Mouse (Mus musculus): ENCODE data around the gene Bach2.

The Bach2 gene

DNA sequence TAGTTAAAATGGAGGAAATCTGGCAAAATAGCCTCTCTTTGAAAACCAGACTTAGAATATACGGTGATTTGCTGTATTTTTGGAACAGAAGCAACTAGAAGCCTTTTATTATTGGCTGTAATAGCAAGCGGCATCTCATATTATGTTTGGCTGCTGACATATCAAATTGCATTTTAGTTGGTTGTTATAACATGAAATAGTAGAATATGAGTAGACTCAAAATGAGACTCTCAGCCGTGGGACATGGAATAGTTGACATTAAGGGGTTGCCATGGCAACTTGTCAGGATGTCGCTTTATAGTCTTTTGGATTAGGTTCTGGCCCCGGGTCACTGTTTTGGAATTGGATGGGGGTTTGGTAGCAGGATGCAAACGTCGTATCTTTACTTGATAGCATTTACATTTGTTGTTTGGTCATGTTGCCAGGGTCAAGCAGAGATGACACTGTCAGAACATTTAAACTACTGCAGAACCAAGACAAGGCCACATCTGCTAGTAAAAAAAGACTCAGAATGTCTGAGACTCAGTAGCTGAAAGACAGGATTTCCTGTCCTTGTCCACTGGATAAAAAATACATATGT, 55.2 kb downstream of the Bach2 start:
- DNase-seq (ENCODE audit: low read depth, low spot score) = no peak

DNA sequence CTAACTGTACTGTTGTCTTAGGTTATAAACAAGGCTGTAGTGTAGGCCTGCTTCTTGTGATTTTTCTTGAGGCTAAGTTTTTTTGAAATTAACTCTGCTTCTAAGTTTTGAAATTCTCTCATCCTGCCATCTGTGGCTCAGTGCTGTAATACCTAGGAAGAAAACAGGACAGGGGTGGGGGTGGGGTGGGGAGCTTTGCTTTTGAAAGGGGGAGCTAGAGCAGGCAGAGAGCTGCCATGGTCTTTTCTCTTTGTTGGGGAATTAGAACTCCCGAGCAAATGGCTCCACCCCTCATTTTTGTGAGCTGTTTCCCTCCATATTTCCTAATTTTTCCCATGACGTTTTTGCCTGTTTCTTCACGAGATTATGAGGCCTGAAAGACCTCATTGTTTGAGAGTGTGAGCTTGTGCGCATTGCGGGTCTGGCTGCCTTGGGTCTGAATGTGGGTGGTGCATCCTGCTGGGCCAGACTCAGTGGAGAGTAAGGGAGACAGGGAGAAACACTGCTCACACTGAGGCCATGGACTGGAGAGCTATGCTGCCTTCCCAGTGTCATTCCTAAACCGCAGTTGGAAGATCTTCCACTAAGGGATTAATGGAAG, 58.6 kb downstream of the Bach2 start:
- DNase-seq (ENCODE audit: low read depth, low spot score) = no peak

DNA sequence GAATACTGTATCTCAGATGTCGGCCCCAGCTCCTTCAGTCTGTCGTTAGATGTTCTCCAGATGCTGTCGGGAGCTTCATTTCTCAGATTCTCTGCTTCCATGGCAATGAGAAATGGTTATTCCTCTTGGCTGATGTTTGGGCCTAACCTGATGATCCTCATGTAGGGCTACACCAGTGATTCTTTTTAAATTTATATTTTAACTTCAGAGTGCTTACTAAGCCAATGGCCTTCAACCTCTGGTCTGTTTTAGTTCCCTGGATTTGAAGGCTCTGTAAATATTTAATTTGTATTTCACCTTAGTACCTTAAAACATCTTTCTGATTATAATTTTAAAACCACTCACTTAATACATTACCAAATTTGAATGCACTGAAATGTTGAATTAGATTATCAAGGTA, 60.6 kb downstream of the Bach2 start:
- no peak for DNase-seq (ENCODE audit: low read depth, low spot score)

DNA sequence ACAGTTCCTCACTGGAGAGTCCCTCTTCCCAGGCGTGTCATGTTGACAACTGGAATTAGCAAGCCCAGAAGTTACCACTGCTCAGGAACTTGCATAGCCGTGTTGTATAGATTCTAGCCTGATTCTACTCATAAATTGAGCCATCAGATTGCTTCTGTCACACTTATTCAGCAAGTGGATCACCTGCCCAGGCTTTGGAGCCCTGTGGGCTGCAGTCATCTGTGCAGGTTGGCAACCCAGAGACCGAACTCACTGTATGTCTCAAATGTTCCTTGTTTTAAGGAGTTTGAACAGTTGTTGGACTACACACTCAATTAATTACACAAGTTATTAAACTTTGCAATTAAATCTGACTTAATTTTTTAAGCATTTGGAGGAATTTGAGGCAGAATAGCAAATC, 61.4 kb downstream of the Bach2 start:
- no peak for DNase-seq (ENCODE audit: low read depth, low spot score)

DNA sequence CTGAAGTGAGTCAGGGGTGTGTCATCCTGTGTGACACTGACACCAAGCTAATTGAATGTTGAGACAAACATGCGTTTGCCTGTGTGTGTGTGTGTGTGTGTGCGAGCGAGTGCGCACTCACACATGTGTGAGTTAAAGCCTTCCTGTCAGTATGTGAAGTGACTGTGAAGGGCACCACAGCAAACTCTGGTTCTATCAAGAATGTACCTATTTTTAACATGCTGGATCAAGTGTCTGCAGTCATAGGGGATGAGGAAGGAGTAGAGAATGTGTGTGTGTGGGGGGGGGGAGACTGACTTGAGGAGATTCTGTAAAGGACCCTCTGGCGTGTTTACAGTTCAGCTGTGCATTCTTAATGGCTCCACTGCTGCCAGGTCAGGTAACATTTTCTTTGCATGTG, 64.1 kb downstream of the Bach2 start:
- no peak for DNase-seq (ENCODE audit: low read depth, low spot score)

DNA sequence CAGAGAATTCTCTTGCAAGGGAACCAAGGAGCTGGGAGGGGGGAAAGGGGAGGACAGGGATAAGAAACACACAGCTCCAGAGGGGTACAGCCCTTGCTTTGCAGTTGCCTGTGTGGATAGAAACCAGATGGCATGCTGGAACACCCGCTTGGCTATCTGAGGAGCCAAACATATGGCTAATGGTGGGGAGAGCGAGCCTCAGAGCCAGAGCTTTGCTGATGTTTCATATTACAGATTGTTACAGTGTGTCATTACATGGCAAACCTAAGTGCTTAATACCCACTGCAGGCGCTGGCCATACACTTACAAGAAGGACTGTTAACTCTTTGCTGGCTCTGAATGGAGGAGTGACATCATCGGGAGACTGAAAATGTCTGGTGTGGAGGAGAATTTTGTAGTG, 64.5 kb downstream of the Bach2 start:
- peak; percentile 87 for DNase-seq (ENCODE audit: low read depth, low spot score)

DNA sequence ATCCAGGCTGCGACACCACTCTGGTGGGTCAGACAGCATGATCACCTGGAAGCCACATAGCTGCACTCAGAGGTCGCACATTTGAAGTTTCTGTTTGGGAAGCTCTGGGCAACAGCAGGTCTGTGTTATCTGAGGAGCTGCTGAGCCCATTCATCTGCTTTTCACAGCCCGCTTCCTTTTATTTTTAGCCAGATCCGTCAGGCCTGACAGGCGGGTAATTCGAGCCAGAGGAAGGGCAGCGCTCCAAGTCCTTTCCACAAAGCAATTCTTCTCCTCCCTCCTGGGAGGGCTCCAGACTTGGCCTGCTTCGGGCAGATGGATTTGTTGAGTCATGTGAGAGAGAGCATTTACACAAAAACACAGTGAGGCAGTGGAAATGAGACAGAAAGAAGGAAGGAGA, 65.1 kb downstream of the Bach2 start:
- DNase-seq (ENCODE audit: low read depth, low spot score) = peak; percentile 93

DNA sequence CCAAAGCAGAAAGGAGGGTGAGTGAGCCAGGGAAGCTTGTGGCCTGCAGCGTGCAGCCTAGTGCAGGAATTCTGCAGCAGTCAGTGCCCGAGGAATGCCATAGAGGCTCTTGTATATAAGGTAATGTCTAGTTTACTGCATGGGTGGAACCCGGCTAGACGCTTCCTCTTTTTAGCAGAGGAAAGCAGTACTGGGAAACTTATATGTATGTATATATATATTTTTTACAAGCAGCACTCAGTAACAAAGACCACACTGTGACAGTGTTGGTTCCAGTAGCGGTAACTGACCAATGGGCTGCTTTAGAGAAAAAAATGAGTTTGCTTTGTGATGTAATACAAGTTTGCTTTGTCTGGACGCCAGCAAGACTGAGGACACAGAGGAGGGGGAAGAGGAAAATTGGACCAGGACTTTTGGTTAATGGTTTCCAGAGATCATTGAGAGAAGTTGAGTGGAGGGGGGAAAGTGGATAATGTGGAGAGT, 65.7 kb downstream of the Bach2 start:
- DNase-seq (ENCODE audit: low read depth, low spot score) = no peak

DNA sequence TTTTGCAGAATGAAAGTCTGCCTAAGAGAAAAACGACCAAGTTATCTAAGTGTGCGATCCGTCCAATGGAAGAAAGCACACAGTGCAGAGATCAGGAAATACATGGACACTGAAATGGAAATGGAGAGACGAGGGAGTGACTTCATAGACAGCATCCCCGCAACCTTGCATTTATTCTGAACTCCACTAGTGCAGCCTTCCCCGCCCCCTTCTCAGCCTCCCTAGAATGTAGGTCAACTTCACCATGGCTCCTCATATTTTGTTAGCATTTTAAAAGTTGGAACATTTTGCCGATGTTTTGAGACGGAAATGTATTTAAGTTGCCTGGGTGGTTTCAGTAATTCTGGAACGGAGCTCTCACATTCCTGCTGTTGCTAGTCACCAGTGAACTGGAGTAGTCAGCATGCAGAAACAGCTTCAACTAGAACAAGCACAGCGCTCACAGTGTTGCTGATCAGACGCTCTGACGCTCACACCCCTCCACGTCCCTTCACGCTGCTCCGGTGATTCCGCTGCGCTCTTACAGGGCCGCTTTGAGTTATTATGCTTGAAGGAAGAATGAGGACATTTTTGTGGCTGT, 66.5 kb downstream of the Bach2 start:
- no peak for DNase-seq (ENCODE audit: low read depth, low spot score)

DNA sequence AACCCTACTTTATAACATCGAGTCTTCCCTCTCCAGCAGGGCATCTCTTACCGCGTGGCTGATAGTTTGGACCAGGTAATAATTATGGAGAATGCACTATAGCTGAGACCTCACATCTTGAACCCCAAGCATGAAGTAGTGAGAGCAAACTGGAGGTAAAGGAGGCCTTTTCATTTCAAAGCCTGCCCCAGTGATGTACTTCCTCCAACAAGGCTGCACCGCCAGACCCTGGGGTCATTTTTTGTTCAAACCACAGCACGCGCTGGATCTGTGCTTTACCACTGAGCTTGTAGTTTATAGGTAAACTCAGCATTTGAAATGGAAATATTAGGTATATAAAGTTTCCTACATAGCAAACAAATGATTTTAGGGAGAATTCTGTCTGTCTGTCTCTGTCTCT, 67.1 kb downstream of the Bach2 start:
- DNase-seq (ENCODE audit: low read depth, low spot score) = no peak

DNA sequence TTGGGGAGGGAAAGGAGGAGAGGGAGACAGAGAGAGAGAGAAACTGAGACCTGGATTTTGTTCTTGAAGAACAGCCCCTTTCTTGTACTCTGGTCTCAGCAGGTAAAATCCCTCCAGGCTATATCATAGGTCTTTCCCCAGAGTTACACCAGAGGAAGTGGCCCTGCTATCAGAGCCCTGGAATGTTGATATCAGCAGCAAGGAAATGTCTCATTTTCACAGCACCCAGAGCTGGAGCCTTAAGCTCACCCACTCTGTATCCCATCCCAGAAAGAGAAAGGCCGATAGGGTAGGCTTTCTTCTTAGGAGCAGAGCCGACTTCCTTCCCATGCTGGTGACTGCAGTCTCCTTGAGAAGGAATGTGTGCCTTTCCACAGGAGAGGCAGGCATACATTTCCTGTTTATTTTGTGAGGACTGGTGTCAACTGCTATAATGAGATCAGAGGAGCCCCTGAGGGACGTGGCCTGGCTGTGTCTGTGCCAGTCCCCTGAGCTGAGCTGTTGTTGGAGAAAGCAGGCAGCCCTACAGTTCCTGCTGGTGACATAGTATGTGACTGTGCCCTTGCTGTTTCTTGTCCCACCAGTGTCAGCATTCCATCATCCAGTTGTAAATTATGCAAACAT, 67.7 kb downstream of the Bach2 start:
- no peak for DNase-seq (ENCODE audit: low read depth, low spot score)

DNA sequence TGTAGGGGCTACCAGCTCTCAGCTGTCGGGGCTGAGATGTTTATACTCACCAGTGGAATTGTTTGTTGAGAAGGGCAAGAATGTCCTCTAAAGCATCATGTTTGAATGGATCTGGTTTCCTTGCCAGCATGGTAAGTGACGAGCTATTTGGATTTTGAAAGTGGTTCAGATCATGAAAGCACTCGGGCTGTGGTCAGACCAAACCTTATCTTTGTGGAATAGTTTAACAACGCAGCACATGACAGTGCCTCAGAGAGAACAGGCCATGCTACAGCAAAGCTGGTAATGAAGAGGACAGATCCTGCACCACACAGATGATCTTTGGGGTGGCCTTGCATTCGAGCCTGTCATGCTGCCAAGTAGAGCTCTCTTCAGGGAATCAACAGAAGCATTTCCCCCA, 68.6 kb downstream of the Bach2 start:
- no peak for DNase-seq (ENCODE audit: low read depth, low spot score)

DNA sequence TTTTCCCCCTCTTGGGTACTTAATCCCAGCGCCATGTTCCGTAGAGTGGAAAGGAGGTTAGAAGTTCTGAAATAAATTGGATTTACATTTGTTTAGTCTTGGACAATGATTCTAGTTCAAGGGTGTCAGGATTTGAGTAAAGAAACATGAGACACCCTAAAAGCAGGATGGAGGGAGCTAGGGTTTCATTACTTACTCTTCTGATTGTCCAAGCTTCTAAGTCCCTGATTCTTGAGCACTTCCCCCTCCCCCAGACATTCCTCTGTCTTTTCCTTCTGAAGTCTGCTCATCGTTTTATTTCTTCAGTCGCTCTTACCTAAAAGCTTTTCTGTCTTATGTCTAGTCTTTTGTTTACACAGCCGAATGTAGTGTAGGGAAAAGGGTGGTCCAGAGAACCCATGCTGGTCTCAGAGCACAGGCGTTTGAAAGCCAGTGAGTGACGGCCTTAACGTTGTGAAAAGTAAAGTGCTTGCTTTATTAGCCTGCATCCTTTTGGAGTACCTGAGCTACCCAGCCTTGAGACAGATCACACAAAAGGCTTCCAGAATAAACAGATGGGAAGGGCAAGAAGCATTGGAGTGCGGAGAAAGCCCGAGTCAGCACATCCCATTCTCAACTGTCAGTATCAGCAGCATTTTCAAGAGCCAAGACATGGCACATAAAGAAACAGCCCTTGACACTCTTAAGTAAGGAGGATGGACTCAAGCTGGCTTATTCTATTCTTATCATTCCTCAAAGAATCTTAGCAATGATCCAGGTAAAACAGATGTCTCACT, 73.8 kb downstream of the Bach2 start:
- no peak for DNase-seq (ENCODE audit: low read depth, low spot score)

DNA sequence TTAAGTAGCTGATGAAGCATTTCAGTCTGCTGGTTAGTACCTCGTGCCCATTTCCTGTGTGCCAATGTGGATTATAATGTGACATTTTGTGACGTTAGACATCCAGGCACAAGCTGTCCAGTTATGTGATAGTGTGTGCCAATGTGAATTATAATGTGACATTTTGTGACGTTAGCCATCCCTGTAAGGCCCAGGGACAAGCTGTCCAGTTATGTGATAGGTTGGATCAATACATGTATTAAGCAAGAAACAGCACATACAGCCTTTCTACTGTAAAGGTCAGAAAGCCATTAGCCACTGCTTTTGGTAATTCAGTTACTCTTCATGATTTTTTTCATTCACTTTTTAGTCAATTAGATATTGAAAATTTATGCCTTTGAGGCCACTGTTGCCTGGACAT, 76.3 kb downstream of the Bach2 start:
- no peak for DNase-seq (ENCODE audit: low read depth, low spot score)

DNA sequence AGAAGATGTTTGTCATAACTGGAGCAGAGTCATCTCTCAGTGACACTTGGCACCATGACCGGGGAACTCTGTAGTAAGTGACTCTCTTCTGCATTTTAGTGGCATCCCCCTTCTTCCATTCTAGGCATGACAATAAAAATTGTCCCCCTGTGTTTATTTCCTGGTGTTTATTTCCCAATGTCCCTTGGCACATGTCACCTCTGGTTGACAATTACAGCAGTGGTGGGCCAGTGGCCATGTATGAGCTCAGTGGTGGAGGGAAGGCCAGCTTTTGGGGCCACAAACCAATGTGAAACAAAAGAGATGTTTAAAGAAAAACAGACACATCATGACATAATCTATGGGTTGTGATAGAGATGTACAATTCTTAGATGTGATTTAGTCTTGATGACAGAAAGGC, 80.0 kb downstream of the Bach2 start:
- no peak for DNase-seq (ENCODE audit: low read depth, low spot score)

DNA sequence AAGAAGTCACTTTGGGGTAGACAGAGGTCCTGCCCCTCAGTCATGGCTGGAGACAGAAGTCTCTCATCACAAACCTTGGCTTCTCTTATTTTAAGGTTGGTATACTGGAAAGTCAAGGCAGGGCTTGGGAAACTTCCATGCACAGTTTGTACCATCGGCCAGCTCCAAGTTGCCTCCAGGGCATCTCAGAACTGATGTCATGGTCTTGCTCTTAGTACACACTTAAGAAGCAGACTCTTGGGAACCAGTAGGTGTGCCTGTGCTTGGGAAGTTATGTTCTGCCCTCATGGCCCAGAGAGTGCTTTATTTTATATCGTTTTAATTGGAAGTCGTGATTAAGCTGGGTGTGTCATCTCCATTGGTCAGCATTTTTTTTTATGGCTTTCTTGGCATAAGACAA, 80.7 kb downstream of the Bach2 start:
- DNase-seq (ENCODE audit: low read depth, low spot score) = no peak

DNA sequence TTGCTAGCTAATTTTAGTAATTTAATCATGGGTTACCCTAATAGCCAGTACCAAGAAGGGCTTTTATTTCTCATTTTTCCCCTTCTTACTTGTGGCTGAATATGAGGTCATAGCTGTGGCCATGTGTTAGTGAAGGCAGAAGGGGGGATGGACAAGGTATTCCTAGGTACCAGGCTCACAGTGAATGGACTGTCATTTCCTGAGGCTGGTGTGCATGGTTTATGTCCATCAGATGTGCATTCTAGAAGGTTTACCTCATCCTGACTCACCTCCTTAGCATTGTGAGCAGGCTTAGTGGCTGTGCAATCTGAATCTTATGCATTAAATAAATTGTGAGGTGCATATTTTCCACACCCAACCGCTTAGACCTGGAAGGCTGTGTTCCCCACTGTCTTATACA, 81.4 kb downstream of the Bach2 start:
- DNase-seq (ENCODE audit: low read depth, low spot score) = no peak

DNA sequence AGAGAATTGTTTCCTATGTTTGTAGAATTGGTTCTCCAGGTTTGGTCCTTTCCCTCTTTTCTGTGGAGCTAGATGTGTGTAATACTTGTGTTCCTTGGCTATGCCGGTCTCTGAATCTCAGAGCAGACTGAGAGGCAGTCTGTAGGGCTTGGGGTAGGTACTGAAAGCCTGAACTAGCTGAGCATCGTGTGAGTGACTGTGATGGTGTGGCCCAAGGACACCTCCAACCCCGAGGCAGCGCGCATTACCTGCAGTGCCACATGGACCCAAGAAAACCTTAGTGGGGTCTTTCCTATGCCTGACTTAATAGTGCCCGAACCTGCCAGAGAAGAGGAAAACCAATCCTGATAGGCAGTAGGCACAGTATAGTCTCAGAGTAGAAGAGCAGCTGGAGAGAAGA, 85.5 kb downstream of the Bach2 start:
- DNase-seq (ENCODE audit: low read depth, low spot score) = no peak

DNA sequence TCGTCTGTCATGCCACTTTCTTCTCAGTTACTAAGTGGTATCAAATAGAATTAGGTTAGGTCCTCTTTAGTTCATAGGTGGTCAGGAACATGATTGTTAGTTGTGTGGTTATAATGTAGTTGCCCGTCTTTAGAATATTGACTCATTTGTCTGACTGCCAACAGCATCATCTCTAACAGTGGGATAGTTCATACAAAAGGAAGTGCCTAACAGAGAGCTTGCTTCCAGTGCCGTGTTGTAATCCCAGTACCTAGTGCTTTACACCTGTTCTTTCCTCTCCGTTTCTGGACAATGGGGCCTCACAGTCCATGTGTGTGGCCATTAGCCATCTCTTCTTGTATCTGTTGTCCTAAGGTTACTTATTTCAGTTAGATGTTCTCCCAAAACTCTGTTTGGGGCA, 86.4 kb downstream of the Bach2 start:
- no peak for DNase-seq (ENCODE audit: low read depth, low spot score)

DNA sequence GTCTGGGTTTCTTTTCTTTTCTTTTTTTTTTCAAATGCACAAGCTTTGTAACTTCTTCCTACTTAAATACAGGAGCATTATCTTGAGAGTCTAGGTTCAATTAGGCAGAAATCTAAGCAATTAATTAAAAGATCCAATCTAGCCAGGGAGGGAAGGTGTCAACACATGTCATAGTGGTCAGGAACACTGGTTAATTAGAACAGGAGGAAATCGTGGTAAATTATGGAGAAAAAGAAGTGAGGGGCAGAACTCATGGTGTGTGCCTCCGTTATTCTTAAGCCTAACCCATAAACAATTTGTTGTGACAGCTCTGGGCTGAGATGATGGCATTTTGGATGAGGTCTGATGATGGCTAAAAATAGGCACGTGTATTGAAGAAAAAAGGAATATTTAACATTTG, 87.0 kb downstream of the Bach2 start:
- DNase-seq (ENCODE audit: low read depth, low spot score) = no peak

DNA sequence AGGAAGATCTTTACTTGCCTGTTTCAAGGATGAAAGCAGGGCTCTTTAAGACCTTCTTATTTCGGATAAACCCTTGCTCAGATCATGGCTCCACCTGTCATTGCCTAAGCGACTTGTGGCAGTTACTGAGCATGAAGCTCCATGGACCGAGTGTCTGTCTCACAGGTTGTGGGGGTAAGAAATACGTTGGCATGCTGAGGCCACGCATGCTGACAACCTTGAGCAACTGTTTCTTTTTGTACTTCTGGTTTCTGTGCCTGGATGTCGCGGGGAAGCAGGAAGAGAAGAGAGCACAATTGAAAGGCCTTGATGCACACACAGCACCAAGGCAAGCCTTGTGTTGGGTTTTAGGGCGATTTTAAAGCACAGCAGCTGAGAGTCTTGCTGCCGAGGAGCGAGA, 87.7 kb downstream of the Bach2 start:
- no peak for DNase-seq (ENCODE audit: low read depth, low spot score)

DNA sequence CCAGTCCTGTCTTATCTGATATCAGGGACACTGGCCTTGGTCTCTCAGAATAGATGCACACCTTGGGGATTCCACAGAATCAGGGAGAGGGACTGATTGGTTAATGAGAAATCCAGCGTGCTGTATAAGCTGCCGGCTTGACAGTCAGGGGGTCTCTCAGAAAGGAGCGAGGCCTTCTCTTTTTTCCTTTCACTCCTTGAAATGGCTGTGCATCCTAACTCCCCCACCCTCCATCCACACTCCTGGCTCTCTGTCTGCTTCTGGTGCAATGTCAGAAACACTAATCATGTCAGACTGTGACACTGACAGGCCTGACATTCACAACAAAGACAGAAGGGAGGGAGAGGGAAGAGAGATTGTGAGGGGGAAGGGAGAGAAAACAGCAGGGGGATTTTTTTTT, 88.3 kb downstream of the Bach2 start:
- DNase-seq (ENCODE audit: low read depth, low spot score) = no peak

Measured in mesoderm, embryonic 11.5 days (tissue).